Mouse (Mus musculus): ENCODE measurements around the gene Kcnh1. TPM values are rescaled to one million over a fixed set of nuclear protein-coding genes. Genes with fewer than 3 reads are reported as not detected.

Kcnh1 gene
- polyA plus RNA-seq, 1 experiment from 2014 or later, result 3.0 TPM

DNA sequence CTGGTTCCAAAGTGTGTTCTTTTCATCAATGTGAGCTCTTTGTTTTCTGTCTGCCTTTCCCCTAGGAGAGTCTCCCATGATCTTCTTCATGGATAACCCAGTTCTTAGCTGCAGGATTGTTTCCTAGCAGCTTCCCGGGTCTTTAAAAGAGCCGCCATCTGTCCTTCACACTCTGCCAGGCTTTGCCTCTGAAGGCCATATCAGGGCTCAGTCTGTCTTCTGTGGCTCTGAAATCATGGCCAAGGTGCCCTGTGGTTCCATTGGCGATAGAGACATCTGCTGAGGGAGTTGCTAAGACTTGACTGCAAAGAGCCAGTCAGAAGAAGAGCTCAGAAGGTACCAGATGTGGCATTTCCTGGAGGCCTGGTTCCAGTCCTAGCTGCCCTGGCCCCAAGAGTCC, 165.7 kb downstream of the Kcnh1 start:
- H3K27ac ChIP-seq (ENCODE audit: low read length), result no peak overlapping the region
- no peaks in the 10 kb centered on the region for H3K27me3 ChIP-seq (ENCODE audit: control insufficient read depth, insufficient read depth, low read depth, low read length)
- H3K4me1 ChIP-seq (ENCODE audit: control insufficient read depth, insufficient read depth, low read length), result no peaks in the 10 kb centered on the region
- no peak for ATAC-seq
- no peaks in the 10 kb centered on the region for H3K36me3 ChIP-seq (ENCODE audit: control insufficient read depth, insufficient read depth, low read length)
- no peak overlapping the region for H3K4me3 ChIP-seq (ENCODE audit: low read depth, low read length)
- H3K4me2 ChIP-seq (ENCODE audit: low read length), result no peak overlapping the region
- H3K9me3 ChIP-seq (replicated peaks; ENCODE audit: control insufficient read depth, low read length, poor library complexity, severe bottlenecking), result no peaks in the 10 kb centered on the region
- 82% methylated on average over 3 of the region's 3 CpGs for WGBS
- no peak overlapping the region for H3K9ac ChIP-seq (ENCODE audit: low read depth, low read length)

- no peak overlapping the region for H3K9ac ChIP-seq (ENCODE audit: low read depth, low read length)
- H3K27ac ChIP-seq (ENCODE audit: low read length), result no peak overlapping the region
- no peaks in the 10 kb centered on the region for H3K4me1 ChIP-seq (ENCODE audit: control insufficient read depth, insufficient read depth, low read length)
- no peaks in the 10 kb centered on the region for H3K9me3 ChIP-seq (replicated peaks; ENCODE audit: control insufficient read depth, low read length, poor library complexity, severe bottlenecking)
- H3K27me3 ChIP-seq (ENCODE audit: control insufficient read depth, insufficient read depth, low read depth, low read length), result no peaks in the 10 kb centered on the region
- H3K4me3 ChIP-seq (ENCODE audit: low read depth, low read length), result no peak overlapping the region
- ATAC-seq, result no peak
- H3K36me3 ChIP-seq (ENCODE audit: control insufficient read depth, insufficient read depth, low read length), result no peaks in the 10 kb centered on the region
- 93% methylated on average over 2 of the region's 2 CpGs for WGBS
- H3K4me2 ChIP-seq (ENCODE audit: low read length), result no peak overlapping the region
These were observed 168.6 kb downstream of the Kcnh1 start for GRCm38 (mm10) chr1:192359212-192359611.

GRCm38 (mm10) chr1:192368336-192368735, 177.8 kb downstream of the Kcnh1 start:
- Histone ChIP-seq H3K9ac (ENCODE audit: low read depth, low read length) (no peak overlapping the region), H3K4me3 (ENCODE audit: low read depth, low read length) (no peak overlapping the region), H3K4me2 (ENCODE audit: low read length) (no peak overlapping the region), H3K9me3 (replicated peaks; ENCODE audit: control insufficient read depth, low read length, poor library complexity, severe bottlenecking) (no peaks in the 10 kb centered on the region), H3K27ac (ENCODE audit: low read length) (no peak overlapping the region), H3K27me3 (ENCODE audit: control insufficient read depth, insufficient read depth, low read depth, low read length) (no peaks in the 10 kb centered on the region), H3K4me1 (ENCODE audit: control insufficient read depth, insufficient read depth, low read length) (0 out of 2 replicates have a peak, but pooled peaks cover 3% of the 10 kb centered on the region), H3K36me3 (ENCODE audit: control insufficient read depth, insufficient read depth, low read length) (no peaks in the 10 kb centered on the region)
- WGBS, result 25% methylated on average over 5 of the region's 5 CpGs
- no peak; the same call in 1 of the 2 replicates for ATAC-seq

GRCm38 (mm10) chr1:192371943-192372614, 181.5 kb downstream of the Kcnh1 start:
- WGBS, result 76% methylated on average over 4 of the region's 4 CpGs
- no peak overlapping the region for H3K27ac ChIP-seq (ENCODE audit: low read length)
- H3K36me3 ChIP-seq (ENCODE audit: control insufficient read depth, insufficient read depth, low read length), result no peaks in the 10 kb centered on the region
- ATAC-seq, result no peak
- H3K4me3 ChIP-seq (ENCODE audit: low read depth, low read length), result no peak overlapping the region
- H3K9ac ChIP-seq (ENCODE audit: low read depth, low read length), result no peak overlapping the region
- no peaks in the 10 kb centered on the region for H3K27me3 ChIP-seq (ENCODE audit: control insufficient read depth, insufficient read depth, low read depth, low read length)
- H3K9me3 ChIP-seq (replicated peaks; ENCODE audit: control insufficient read depth, low read length, poor library complexity, severe bottlenecking), result no peaks in the 10 kb centered on the region
- H3K4me1 ChIP-seq (ENCODE audit: control insufficient read depth, insufficient read depth, low read length), result 0 out of 2 replicates have a peak, but pooled peaks cover 3% of the 10 kb centered on the region
- H3K4me2 ChIP-seq (ENCODE audit: low read length), result no peak overlapping the region

DNA sequence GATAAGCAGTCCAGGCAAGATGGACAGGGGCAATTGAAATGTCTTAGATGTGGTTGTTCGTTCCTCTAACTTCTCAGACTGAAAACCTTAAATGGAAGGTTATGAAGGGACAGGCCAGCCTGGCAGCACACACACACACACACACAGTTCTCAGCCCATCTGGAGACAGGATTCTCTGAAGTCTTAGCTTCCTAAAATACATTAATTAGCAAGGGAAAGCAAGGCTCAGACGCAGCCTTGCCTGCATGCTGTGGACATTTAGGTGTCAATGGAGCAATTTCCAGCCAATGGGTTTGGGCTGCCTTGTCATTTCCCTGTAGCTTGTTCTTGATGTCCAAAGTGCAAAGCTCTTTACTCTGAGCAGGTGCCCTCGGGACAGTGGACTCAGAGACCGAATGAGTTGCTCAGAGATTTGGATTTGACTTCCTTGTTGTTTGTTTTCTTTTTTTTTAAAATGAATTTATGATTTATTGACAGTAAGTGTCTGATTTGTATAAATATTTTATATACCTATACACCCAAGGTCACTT, 188.0 kb downstream of the Kcnh1 start:
- Histone ChIP-seq H3K27ac (ENCODE audit: low read length) (no peak overlapping the region), H3K4me1 (ENCODE audit: control insufficient read depth, insufficient read depth, low read length) (no peaks in the 10 kb centered on the region), H3K9ac (ENCODE audit: low read depth, low read length) (no peak overlapping the region), H3K4me3 (ENCODE audit: low read depth, low read length) (no peak overlapping the region), H3K36me3 (ENCODE audit: control insufficient read depth, insufficient read depth, low read length) (no peaks in the 10 kb centered on the region), H3K27me3 (ENCODE audit: control insufficient read depth, insufficient read depth, low read depth, low read length) (no peaks in the 10 kb centered on the region), H3K9me3 (replicated peaks; ENCODE audit: control insufficient read depth, low read length, poor library complexity, severe bottlenecking) (no peaks in the 10 kb centered on the region), H3K4me2 (ENCODE audit: low read length) (no peak overlapping the region)
- WGBS, result 86% methylated on average over 4 of the region's 4 CpGs
- ATAC-seq, result no peak

DNA sequence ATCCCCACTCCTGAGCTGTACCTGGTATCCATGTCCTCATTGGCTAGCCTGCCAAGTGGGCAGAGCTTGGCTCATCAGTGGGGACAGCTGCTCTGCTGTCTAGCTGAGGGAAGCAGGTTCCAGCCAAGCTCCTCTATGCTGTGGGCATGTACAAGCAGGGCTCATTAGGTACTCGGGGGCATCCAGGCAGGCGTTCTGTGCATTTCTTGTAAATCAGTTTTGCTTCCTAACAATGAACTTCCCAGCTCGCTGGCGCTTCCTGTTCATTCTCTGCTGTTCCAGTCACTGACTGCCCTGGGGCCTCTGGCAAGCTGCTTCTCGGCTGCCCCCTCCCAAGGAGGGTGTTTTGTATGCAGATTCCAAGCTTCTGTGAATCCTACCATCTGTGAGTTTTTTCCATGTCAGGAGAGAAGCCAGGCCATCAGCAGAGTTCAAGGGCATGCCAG, 190.0 kb downstream of the Kcnh1 start:
- H3K27ac ChIP-seq (ENCODE audit: low read length), result no peak overlapping the region
- 54% methylated on average over 5 of the region's 5 CpGs for WGBS
- H3K9me3 ChIP-seq (replicated peaks; ENCODE audit: control insufficient read depth, low read length, poor library complexity, severe bottlenecking), result no peaks in the 10 kb centered on the region
- no peak overlapping the region for H3K4me3 ChIP-seq (ENCODE audit: low read depth, low read length)
- no peaks in the 10 kb centered on the region for H3K27me3 ChIP-seq (ENCODE audit: control insufficient read depth, insufficient read depth, low read depth, low read length)
- H3K36me3 ChIP-seq (ENCODE audit: control insufficient read depth, insufficient read depth, low read length), result no peaks in the 10 kb centered on the region
- H3K9ac ChIP-seq (ENCODE audit: low read depth, low read length), result no peak overlapping the region
- no peak for ATAC-seq
- H3K4me2 ChIP-seq (ENCODE audit: low read length), result no peak overlapping the region
- H3K4me1 ChIP-seq (ENCODE audit: control insufficient read depth, insufficient read depth, low read length), result no peaks in the 10 kb centered on the region

- Histone ChIP-seq H3K27me3 (ENCODE audit: control insufficient read depth, insufficient read depth, low read depth, low read length) (no peaks in the 10 kb centered on the region), H3K27ac (ENCODE audit: low read length) (no peak overlapping the region), H3K9me3 (replicated peaks; ENCODE audit: control insufficient read depth, low read length, poor library complexity, severe bottlenecking) (no peaks in the 10 kb centered on the region), H3K4me3 (ENCODE audit: low read depth, low read length) (no peak overlapping the region), H3K9ac (ENCODE audit: low read depth, low read length) (no peak overlapping the region), H3K36me3 (ENCODE audit: control insufficient read depth, insufficient read depth, low read length) (no peaks in the 10 kb centered on the region), H3K4me1 (ENCODE audit: control insufficient read depth, insufficient read depth, low read length) (no peaks in the 10 kb centered on the region), H3K4me2 (ENCODE audit: low read length) (no peak overlapping the region)
- ATAC-seq, result no peak
These were observed 197.1 kb downstream of the Kcnh1 start for GRCm38 (mm10) chr1:192387624-192388023.

DNA sequence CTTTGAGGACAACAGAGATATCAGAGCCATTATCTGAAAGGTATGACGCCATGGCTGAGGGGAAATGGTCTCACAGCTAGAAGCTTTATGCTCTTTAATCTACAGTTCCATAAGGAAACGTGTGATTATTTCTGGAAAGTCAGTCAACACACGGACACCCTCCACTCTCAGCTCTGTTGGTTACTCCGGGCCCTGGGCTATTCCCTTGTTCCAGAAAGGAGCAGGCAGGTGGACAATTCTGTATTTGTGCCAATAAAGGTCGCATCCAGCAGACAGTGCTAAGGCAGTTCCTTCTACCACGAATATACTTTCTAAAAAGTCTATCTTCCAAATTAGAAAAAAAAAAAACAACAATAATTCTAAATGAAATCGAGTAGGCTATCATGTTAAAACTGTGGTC, 200.5 kb downstream of the Kcnh1 start:
- no peaks in the 10 kb centered on the region for H3K27me3 ChIP-seq (ENCODE audit: control insufficient read depth, insufficient read depth, low read depth, low read length)
- H3K9ac ChIP-seq (ENCODE audit: low read depth, low read length), result no peak overlapping the region
- no peak overlapping the region for H3K27ac ChIP-seq (ENCODE audit: low read length)
- peaks cover 2% of the 10 kb centered on the region; the same call in 1 of the 2 replicates for H3K4me1 ChIP-seq (ENCODE audit: control insufficient read depth, insufficient read depth, low read length)
- H3K4me2 ChIP-seq (ENCODE audit: low read length), result no peak overlapping the region
- H3K9me3 ChIP-seq (replicated peaks; ENCODE audit: control insufficient read depth, low read length, poor library complexity, severe bottlenecking), result no peaks in the 10 kb centered on the region
- 75% methylated on average over 7 of the region's 7 CpGs for WGBS
- H3K36me3 ChIP-seq (ENCODE audit: control insufficient read depth, insufficient read depth, low read length), result no peaks in the 10 kb centered on the region
- H3K4me3 ChIP-seq (ENCODE audit: low read depth, low read length), result no peak overlapping the region
- no peak for ATAC-seq

- H3K4me1 ChIP-seq (ENCODE audit: control insufficient read depth, insufficient read depth, low read length), result peaks cover 2% of the 10 kb centered on the region; the same call in 1 of the 2 replicates
- H3K4me3 ChIP-seq (ENCODE audit: low read depth, low read length), result no peak overlapping the region
- no peak overlapping the region for H3K9ac ChIP-seq (ENCODE audit: low read depth, low read length)
- 88% methylated on average over 2 of the region's 2 CpGs for WGBS
- H3K4me2 ChIP-seq (ENCODE audit: low read length), result no peak overlapping the region
- no peak for ATAC-seq
- no peak overlapping the region for H3K27ac ChIP-seq (ENCODE audit: low read length)
- H3K36me3 ChIP-seq (ENCODE audit: control insufficient read depth, insufficient read depth, low read length), result no peaks in the 10 kb centered on the region
- H3K27me3 ChIP-seq (ENCODE audit: control insufficient read depth, insufficient read depth, low read depth, low read length), result no peaks in the 10 kb centered on the region
- no peaks in the 10 kb centered on the region for H3K9me3 ChIP-seq (replicated peaks; ENCODE audit: control insufficient read depth, low read length, poor library complexity, severe bottlenecking)
These were observed 201.7 kb downstream of the Kcnh1 start for GRCm38 (mm10) chr1:192392232-192392631.

Data from midbrain, embryonic 16.5 days (tissue).